Mouse (Mus musculus) intestine, embryonic 16.5 days (tissue): ENCODE data around the gene Gcg. TPM values are rescaled to one million over a fixed set of nuclear protein-coding genes. Genes with fewer than 3 reads are reported as not detected.

Experiments
- ATAC-seq: fragments of 200-750 bp; cut with Nextera tagmentation; 2 replicates; pipeline ENCODE4 v1.8.0; 2017; ENCODE audit warnings: moderate TSS enrichment, moderate library complexity
- H3K27ac ChIP-seq: fragments of 300-500 bp; sonication (generic); 2 replicates; pipeline ENCODE4 v1.5.1; 2014; ENCODE audit warnings: mild to moderate bottlenecking, low read length
- H3K27me3 ChIP-seq: fragments of 300-500 bp; sonication (generic); replicated peaks from 2 replicates; pipeline ENCODE4 v1.6.1; 2014; ENCODE audit warnings: low read length, control low read depth, mixed read lengths; ENCODE audit not compliant: control insufficient read depth, insufficient read depth
- H3K36me3 ChIP-seq: fragments of 300-500 bp; sonication (generic); 2 replicates; pipeline ENCODE4 v1.6.1; 2014; ENCODE audit warnings: low read length, control low read depth; ENCODE audit not compliant: control insufficient read depth, insufficient read depth
- H3K4me1 ChIP-seq: fragments of 300-500 bp; sonication (generic); 2 replicates; pipeline ENCODE4 v1.6.1; 2014; ENCODE audit warnings: low read length, control low read depth, mixed read lengths; ENCODE audit not compliant: control insufficient read depth, insufficient read depth
- H3K4me2 ChIP-seq: fragments of 300-500 bp; sonication (generic); 2 replicates; pipeline ENCODE4 v1.6.1; 2014; ENCODE audit warnings: low read depth, low read length, control low read depth
- H3K4me3 ChIP-seq: fragments of 300-500 bp; sonication (generic); 2 replicates; pipeline ENCODE4 v1.5.1; 2014; ENCODE audit warnings: mild to moderate bottlenecking, low read length
- H3K9ac ChIP-seq: fragments of 300-500 bp; sonication (generic); 2 replicates; pipeline ENCODE4 v1.6.1; 2014; ENCODE audit warnings: low read depth, low read length
- H3K9me3 ChIP-seq: fragments of 300-500 bp; sonication (generic); 2 replicates; pipeline ENCODE4 v1.6.1; 2016; ENCODE audit warnings: low read length, control low read depth; ENCODE audit not compliant: control insufficient read depth
- WGBS: fragments of 180-500 bp; shearing (Covaris S2); extraction: QIAGEN DNeasy Blood & Tissue Kit; methylation state at CpG from one replicate; pipeline ENCODE4 v1.1.7; 2014; 5-methylcytosine and 5-hydroxymethylcytosine counted together
- polyA plus RNA-seq: library from polyadenylated mRNA; unstranded; fragments of >200 nt; fragmentation: Nextera tagmentation; extraction: Ambion mirVana; gene quantifications from 2 replicates; pipeline ENCODE4 v1.2.1, GENCODE M21; 2015

The Gcg gene
- polyA plus RNA-seq, 1 experiment from 2014 or later: 66.9 TPM

- WGBS: 74% methylated on average over 5 of the region's 5 CpGs
- no peak overlapping the region for H3K4me3 ChIP-seq
- no peaks in the 10 kb centered on the region for H3K27me3 ChIP-seq
- H3K4me1 ChIP-seq: no peaks in the 10 kb centered on the region
- no peak overlapping the region for H3K4me2 ChIP-seq
- H3K9me3 ChIP-seq: no peaks in the 10 kb centered on the region
- no peak for ATAC-seq
- no peak overlapping the region for H3K9ac ChIP-seq
- no peaks in the 10 kb centered on the region for H3K36me3 ChIP-seq
- H3K27ac ChIP-seq: no peak overlapping the region
Measured at GRCm38 (mm10) chr2:62449692-62450346, 33.6 kb downstream of the Gcg start.

- 0 out of 2 replicates have a peak overlapping the region, but pooled peaks have one; percentile 25 for H3K4me2 ChIP-seq
- H3K27me3 ChIP-seq: no peaks in the 10 kb centered on the region
- no peaks in the 10 kb centered on the region for H3K36me3 ChIP-seq
- peak; percentile 93 for ATAC-seq
- H3K9me3 ChIP-seq: no peaks in the 10 kb centered on the region
- H3K27ac ChIP-seq: no peak overlapping the region
- no peak overlapping the region for H3K4me3 ChIP-seq
- no peak overlapping the region for H3K9ac ChIP-seq
- WGBS: 57% methylated on average over 13 of the region's 13 CpGs
- H3K4me1 ChIP-seq: 0 out of 2 replicates have a peak, but pooled peaks cover 3% of the 10 kb centered on the region
Measured at GRCm38 (mm10) chr2:62440802-62441544, 42.5 kb downstream of the Gcg start.

- H3K36me3 ChIP-seq: no peaks in the 10 kb centered on the region
- ATAC-seq: no peak
- WGBS: 83% methylated on average over 4 of the region's 4 CpGs
- H3K4me2 ChIP-seq: no peak overlapping the region
- H3K4me3 ChIP-seq: no peak overlapping the region
- H3K4me1 ChIP-seq: 0 out of 2 replicates have a peak, but pooled peaks cover 3% of the 10 kb centered on the region
- H3K9me3 ChIP-seq: no peaks in the 10 kb centered on the region
- no peaks in the 10 kb centered on the region for H3K27me3 ChIP-seq
- no peak overlapping the region for H3K9ac ChIP-seq
- no peak overlapping the region for H3K27ac ChIP-seq
Measured at GRCm38 (mm10) chr2:62440083-62440482, 43.4 kb downstream of the Gcg start.

- H3K4me2 ChIP-seq: no peak overlapping the region
- ATAC-seq: no peak
- H3K27ac ChIP-seq: no peak overlapping the region
- WGBS: 85% methylated on average over 8 of the region's 8 CpGs
- H3K9me3 ChIP-seq: no peaks in the 10 kb centered on the region
- H3K27me3 ChIP-seq: no peaks in the 10 kb centered on the region
- H3K4me3 ChIP-seq: no peak overlapping the region
- no peaks in the 10 kb centered on the region for H3K36me3 ChIP-seq
- no peak overlapping the region for H3K9ac ChIP-seq
- H3K4me1 ChIP-seq: no peaks in the 10 kb centered on the region
Measured at GRCm38 (mm10) chr2:62431245-62431795, 52.1 kb downstream of the Gcg start.

- H3K4me1 ChIP-seq: no peaks in the 10 kb centered on the region
- WGBS: 86% methylated on average over 3 of the region's 3 CpGs
- ATAC-seq: no peak
Measured at GRCm38 (mm10) chr2:62425941-62426340, 57.5 kb downstream of the Gcg start.

More at GRCm38 (mm10) chr2:62425941-62426340, 57.5 kb downstream of the Gcg start:
- H3K9me3 ChIP-seq: no peaks in the 10 kb centered on the region
- H3K27me3 ChIP-seq: no peaks in the 10 kb centered on the region
- H3K36me3 ChIP-seq: no peaks in the 10 kb centered on the region
- H3K4me3 ChIP-seq: no peak overlapping the region
- no peak overlapping the region for H3K27ac ChIP-seq
- H3K9ac ChIP-seq: no peak overlapping the region
- no peak overlapping the region for H3K4me2 ChIP-seq

Other genes with a start within 250 kb of the Gcg start
- 85.0 and 104 TPM in 2 replicates for gene Dpp4, start 71.4 kb downstream of the Gcg start, polyA plus RNA-seq
- 10.0 and 10.5 TPM in 2 replicates for gene Fap, start 90.4 kb upstream of the Gcg start, polyA plus RNA-seq
- gene Ifih1, start 162.6 kb upstream of the Gcg start, polyA plus RNA-seq: 6.0 and 6.4 TPM in 2 replicates
- 7.2 and 7.6 TPM in 2 replicates for gene Gca, start 180.6 kb upstream of the Gcg start, polyA plus RNA-seq